Comparison of ENCODE assay signal across 11 mouse cellular contexts in genomic region chr7:44821666-44822448, GRCm38 (mm10). TPM values are rescaled to one million over a fixed set of nuclear protein-coding genes. Genes with fewer than 3 reads are reported as not detected.
A peak's percentile ranks its signal among the peaks of the same experiment; 100 is the strongest.
DNase-seq lines count a peak whose midpoint lies in the region; ATAC-seq and TF ChIP-seq lines count a peak whose summit lies in the region.
"Had no signal": no experiment of that assay in that cellular context is flagged by ENCODE, and none has a peak within 500 bp of the region (broad histone marks: within the 10 kb centered on the region; RNA-seq: fewer than 3 reads in every experiment).

No protein-coding gene starts in this region.

- ATAC-seq in CD4-positive, CD25-positive, alpha-beta regulatory T cell, adult 4 months: no peak
- ATAC-seq in intestine, embryonic 14.5 days (replicated peaks; ENCODE audit: low FRiP score, low TSS enrichment, low read depth): no peak
- no peak for ATAC-seq in intestine, embryonic 15.5 days
- no peak for ATAC-seq in erythroid progenitor cell, adult 5-6 weeks (replicated peaks; ENCODE audit: low FRiP score, poor library complexity, severe bottlenecking)

- peak; percentile 33 for DNase-seq in CD4-positive, CD25-positive, alpha-beta regulatory T cell, adult 2 months (ENCODE audit: low read depth, low spot score)
- peak; percentile 32 for DNase-seq in intestine, embryonic 14.5 days (ENCODE audit: low spot score)
- peak in 1 of 2 experiments; percentile 7 for DNase-seq in spleen, adult 2 months (ENCODE audit: low read depth in 1 of 2, low spot score in 2 of 2)
- no peak for DNase-seq in spleen, postnatal 36 days (ENCODE audit: low spot score in 2 of 2)
- DNase-seq: adrenal gland, postnatal 25 days had no signal

- peaks cover 27% of the 10 kb centered on the region for H3K4me1 ChIP-seq in intestine, embryonic 14.5 days (replicated peaks; ENCODE audit: control insufficient read depth, insufficient read depth, low read length)
- H3K4me1 ChIP-seq in intestine, embryonic 15.5 days (replicated peaks): peaks cover 38% of the 10 kb centered on the region
- H3K4me1 ChIP-seq in spleen, adult 2 months (ENCODE audit: control insufficient read depth, insufficient read depth, insufficient read length): peaks cover 15% of the 10 kb centered on the region

- no peak overlapping the region for H3K27ac ChIP-seq in intestine, embryonic 14.5 days (ENCODE audit: low read depth)
- no peak overlapping the region for H3K27ac ChIP-seq in intestine, embryonic 15.5 days
- no peak overlapping the region for H3K27ac ChIP-seq in spleen, adult 2 months (ENCODE audit: insufficient read depth, low read length)
- H3K27ac ChIP-seq in macrophage: 0 out of 2 replicates have a peak overlapping the region, but pooled peaks have one; percentile 10
- H3K27ac ChIP-seq: embryonic facial prominence, embryonic 15.5 days; hindbrain, embryonic 15.5 days had no signal

- H3K4me2 ChIP-seq in intestine, embryonic 14.5 days (ENCODE audit: low read length): no peak overlapping the region
- H3K4me2 ChIP-seq in intestine, embryonic 15.5 days (replicated peaks): no peak overlapping the region
- H3K4me2 ChIP-seq: embryonic facial prominence, embryonic 15.5 days; hindbrain, embryonic 15.5 days had no signal

- H3K27me3 ChIP-seq in intestine, embryonic 14.5 days (replicated peaks; ENCODE audit: control insufficient read depth, insufficient read depth, low read length): no peaks in the 10 kb centered on the region
- H3K27me3 ChIP-seq in intestine, embryonic 15.5 days (replicated peaks): no peaks in the 10 kb centered on the region
- no peaks in the 10 kb centered on the region for H3K27me3 ChIP-seq in spleen, adult 2 months (ENCODE audit: control insufficient read depth, insufficient read depth, low read length)
- H3K27me3 ChIP-seq: embryonic facial prominence, embryonic 15.5 days; hindbrain, embryonic 15.5 days had no signal

- TF ChIP-seq POLR2A in spleen, adult 2 months (IDR thresholded peaks at IDR 0.05; ENCODE audit: low read depth, low read length): no peak

- 0 out of 2 replicates have a peak, but pooled peaks cover 6% of the 10 kb centered on the region for H3K36me3 ChIP-seq in intestine, embryonic 14.5 days (ENCODE audit: control insufficient read depth, insufficient read depth, low read length)
- H3K36me3 ChIP-seq in intestine, embryonic 15.5 days: peaks cover 4% of the 10 kb centered on the region; the same call in 1 of the 2 replicates
- no peaks in the 10 kb centered on the region for H3K36me3 ChIP-seq in spleen, adult 2 months (ENCODE audit: control insufficient read depth, insufficient read depth, low read length)
- no peaks in the 10 kb centered on the region for H3K36me3 ChIP-seq in macrophage (ENCODE audit: inconsistent target)
- H3K36me3 ChIP-seq: embryonic facial prominence, embryonic 15.5 days; hindbrain, embryonic 15.5 days had no signal

- WGBS in intestine, embryonic 14.5 days: 83% methylated on average over 7 of the region's 7 CpGs
- 84% methylated on average over 7 of the region's 7 CpGs for WGBS in intestine, embryonic 15.5 days
- 80% methylated on average over 7 of the region's 7 CpGs for WGBS in spleen, adult 2 months
- 81% methylated on average over 5 of the region's 7 CpGs for WGBS in macrophage (ENCODE audit: missing documents)

- H3K9ac ChIP-seq in intestine, embryonic 14.5 days (ENCODE audit: low read length): no peak overlapping the region
- H3K9ac ChIP-seq in intestine, embryonic 15.5 days: no peak overlapping the region
- H3K9ac ChIP-seq: embryonic facial prominence, embryonic 15.5 days; hindbrain, embryonic 15.5 days had no signal

- H3K4me3 ChIP-seq in intestine, embryonic 14.5 days (ENCODE audit: low read depth, low read length): no peak overlapping the region
- H3K4me3 ChIP-seq in intestine, embryonic 15.5 days (replicated peaks): no peak overlapping the region
- no peak overlapping the region for H3K4me3 ChIP-seq in spleen, adult 2 months (ENCODE audit: extremely low read depth, insufficient read depth, insufficient read length)
- H3K4me3 ChIP-seq in macrophage (ENCODE audit: inconsistent target): no peak overlapping the region
- H3K4me3 ChIP-seq: embryonic facial prominence, embryonic 15.5 days; hindbrain, embryonic 15.5 days had no signal

- peak; percentile 15; the same call in 1 of the 2 replicates for TF ChIP-seq CTCF in spleen, adult 2 months (IDR thresholded peaks at IDR 0.05; ENCODE audit: extremely low read depth, insufficient read depth, insufficient read length, insufficient replicate concordance)

- no peaks in the 10 kb centered on the region for H3K9me3 ChIP-seq in intestine, embryonic 14.5 days (ENCODE audit: control insufficient read depth, low read length)
- no peaks in the 10 kb centered on the region for H3K9me3 ChIP-seq in intestine, embryonic 15.5 days
- H3K9me3 ChIP-seq: embryonic facial prominence, embryonic 15.5 days; hindbrain, embryonic 15.5 days had no signal

- peaks cover 100% of the 10 kb centered on the region for H3K79me2 ChIP-seq in macrophage (ENCODE audit: inconsistent target)

RNA-seq across cellular contexts. Expression of gene Atf5, which starts 5.4 kb away (rescaled TPM):
- under 1 TPM; 0.19 to 0.35 TPM for polyA plus RNA-seq in CD4-positive, CD25-positive, alpha-beta regulatory T cell, adult 4 months (2017; shearing (Covaris generic))
- 2.4 and 3.0 TPM in 2 replicates for polyA plus RNA-seq in intestine, embryonic 14.5 days (2014; fragmentation: Nextera tagmentation; extraction: Ambion mirVana)
- 6.2 and 6.6 TPM in 2 replicates for polyA plus RNA-seq in intestine, embryonic 15.5 days (2015; fragmentation: Nextera tagmentation; extraction: Ambion mirVana)
- polyA plus RNA-seq in spleen, adult 2 months (2012; rRNA removed): 49.6 and 66.2 TPM in 2 replicates
- 10 to 100 TPM in 16 of 26 experiments, 1 to 10 TPM in 10; 4.9 to 59.2 (median 10.8) TPM for total RNA-seq in macrophage (2018; cell fraction: chromatin; rRNA removed)
- 10 to 100 TPM; 34.7 to 78.3 (median 52.0) TPM for total RNA-seq in macrophage (2018; cell fraction: cytosol; rRNA removed)
- 10 to 100 TPM; 17.6 to 77.3 (median 31.7) TPM for total RNA-seq in macrophage (2018; cell fraction: nucleus; rRNA removed)
- 29.8 to 55.7 TPM (median 36.4 TPM) in 3 replicates for polyA plus RNA-seq in macrophage (2018)
- 3.4 TPM in 1 of 2 replicates, not detected in the other for total RNA-seq in erythroid progenitor cell, adult 5-6 weeks (2015; ENCODE audit: low replicate concordance)
- total RNA-seq in erythroid progenitor cell, adult 5-6 weeks (2017; ENCODE audit: low replicate concordance): 2.1 and 2.8 TPM in 2 replicates

RNA-seq across cellular contexts. Expression of gene Il4i1, which starts 5.7 kb away (rescaled TPM):
- polyA plus RNA-seq in CD4-positive, CD25-positive, alpha-beta regulatory T cell, adult 4 months (2017; shearing (Covaris generic)): 1 to 10 TPM; 1.9 to 3.6 TPM
- polyA plus RNA-seq in intestine, embryonic 14.5 days (2014; fragmentation: Nextera tagmentation; extraction: Ambion mirVana): 2.0 TPM in 2 replicates
- 0.78 and 1.5 TPM in 2 replicates for polyA plus RNA-seq in intestine, embryonic 15.5 days (2015; fragmentation: Nextera tagmentation; extraction: Ambion mirVana)
- polyA plus RNA-seq in spleen, adult 2 months (2012; rRNA removed): 175 and 251 TPM in 2 replicates
- total RNA-seq in macrophage (2018; cell fraction: chromatin; rRNA removed): 100 to 1,000 TPM in 1 of 26 experiments, 10 to 100 TPM in 22, 1 to 10 TPM in 3; 6.1 to 148 (median 24.7) TPM
- 10 to 100 TPM in 3 of 26 experiments, 1 to 10 TPM in 23; 1.1 to 21.6 (median 4.6) TPM for total RNA-seq in macrophage (2018; cell fraction: cytosol; rRNA removed)
- total RNA-seq in macrophage (2018; cell fraction: nucleus; rRNA removed): 100 to 1,000 TPM in 2 of 26 experiments, 10 to 100 TPM in 23, 1 to 10 TPM in 1; 9.4 to 314 (median 22.8) TPM
- 2.3 to 2.8 TPM (median 2.7 TPM) in 3 replicates for polyA plus RNA-seq in macrophage (2018)
- 0.72 and 2.1 TPM in 2 replicates for total RNA-seq in erythroid progenitor cell, adult 5-6 weeks (2015; ENCODE audit: low replicate concordance)
- total RNA-seq in erythroid progenitor cell, adult 5-6 weeks (2017; ENCODE audit: low replicate concordance): 2.6 and 3.1 TPM in 2 replicates

RNA-seq across cellular contexts. Expression of gene Nup62, which starts 6.0 kb away (rescaled TPM):
- polyA plus RNA-seq in CD4-positive, CD25-positive, alpha-beta regulatory T cell, adult 4 months (2017; shearing (Covaris generic)): 10 to 100 TPM; 27.3 to 57.8 TPM
- polyA plus RNA-seq in intestine, embryonic 14.5 days (2014; fragmentation: Nextera tagmentation; extraction: Ambion mirVana): 65.8 and 68.8 TPM in 2 replicates
- 87.4 and 89.2 TPM in 2 replicates for polyA plus RNA-seq in intestine, embryonic 15.5 days (2015; fragmentation: Nextera tagmentation; extraction: Ambion mirVana)
- 43.8 and 60.5 TPM in 2 replicates for polyA plus RNA-seq in spleen, adult 2 months (2012; rRNA removed)
- total RNA-seq in macrophage (2018; cell fraction: chromatin; rRNA removed): 10 to 100 TPM in 24 of 26 experiments, 1 to 10 TPM in 2; 7.9 to 35.5 (median 17.8) TPM
- total RNA-seq in macrophage (2018; cell fraction: cytosol; rRNA removed): 10 to 100 TPM; 41.8 to 65.9 (median 52.2) TPM
- 10 to 100 TPM; 17.7 to 43.3 (median 33.1) TPM for total RNA-seq in macrophage (2018; cell fraction: nucleus; rRNA removed)
- polyA plus RNA-seq in macrophage (2018): 60.3 to 113 TPM (median 73.8 TPM) in 3 replicates
- 11.7 and 23.4 TPM in 2 replicates for total RNA-seq in erythroid progenitor cell, adult 5-6 weeks (2015; ENCODE audit: low replicate concordance)
- 37.4 and 39.4 TPM in 2 replicates for total RNA-seq in erythroid progenitor cell, adult 5-6 weeks (2017; ENCODE audit: low replicate concordance)

RNA-seq across cellular contexts. Expression of gene Akt1s1, which starts 26.9 kb away (rescaled TPM):
- 1 to 10 TPM; 1.2 to 3.1 TPM for polyA plus RNA-seq in CD4-positive, CD25-positive, alpha-beta regulatory T cell, adult 4 months (2017; shearing (Covaris generic))
- polyA plus RNA-seq in intestine, embryonic 14.5 days (2014; fragmentation: Nextera tagmentation; extraction: Ambion mirVana): 63.7 and 68.0 TPM in 2 replicates
- 112 and 116 TPM in 2 replicates for polyA plus RNA-seq in intestine, embryonic 15.5 days (2015; fragmentation: Nextera tagmentation; extraction: Ambion mirVana)
- polyA plus RNA-seq in spleen, adult 2 months (2012; rRNA removed): 67.8 and 105 TPM in 2 replicates
- 10 to 100 TPM; 10.1 to 70.6 (median 25.0) TPM for total RNA-seq in macrophage (2018; cell fraction: chromatin; rRNA removed)
- 10 to 100 TPM; 22.9 to 69.0 (median 54.8) TPM for total RNA-seq in macrophage (2018; cell fraction: cytosol; rRNA removed)
- 10 to 100 TPM; 13.3 to 58.4 (median 33.6) TPM for total RNA-seq in macrophage (2018; cell fraction: nucleus; rRNA removed)
- polyA plus RNA-seq in macrophage (2018): 33.4 to 56.3 TPM (median 49.1 TPM) in 3 replicates
- 1.8 and 3.8 TPM in 2 replicates for total RNA-seq in erythroid progenitor cell, adult 5-6 weeks (2015; ENCODE audit: low replicate concordance)
- total RNA-seq in erythroid progenitor cell, adult 5-6 weeks (2017; ENCODE audit: low replicate concordance): 3.7 and 27.8 TPM in 2 replicates

RNA-seq across cellular contexts. Expression of gene Tbc1d17, which starts 27.0 kb away (rescaled TPM):
- polyA plus RNA-seq in CD4-positive, CD25-positive, alpha-beta regulatory T cell, adult 4 months (2017; shearing (Covaris generic)): 10 to 100 TPM; 64.8 to 85.3 TPM
- 72.4 and 74.8 TPM in 2 replicates for polyA plus RNA-seq in intestine, embryonic 14.5 days (2014; fragmentation: Nextera tagmentation; extraction: Ambion mirVana)
- 71.0 and 71.3 TPM in 2 replicates for polyA plus RNA-seq in intestine, embryonic 15.5 days (2015; fragmentation: Nextera tagmentation; extraction: Ambion mirVana)
- polyA plus RNA-seq in spleen, adult 2 months (2012; rRNA removed): 68.4 and 91.7 TPM in 2 replicates
- total RNA-seq in macrophage (2018; cell fraction: chromatin; rRNA removed): 100 to 1,000 TPM in 12 of 26 experiments, 10 to 100 TPM in 14; 32.8 to 197 (median 94.9) TPM
- 10 to 100 TPM; 17.1 to 50.9 (median 28.5) TPM for total RNA-seq in macrophage (2018; cell fraction: cytosol; rRNA removed)
- 100 to 1,000 TPM in 1 of 26 experiments, 10 to 100 TPM in 25; 29.7 to 111 (median 46.6) TPM for total RNA-seq in macrophage (2018; cell fraction: nucleus; rRNA removed)
- polyA plus RNA-seq in macrophage (2018): 25.6 to 51.8 TPM (median 28.3 TPM) in 3 replicates
- 6.8 and 58.3 TPM in 2 replicates for total RNA-seq in erythroid progenitor cell, adult 5-6 weeks (2015; ENCODE audit: low replicate concordance)
- total RNA-seq in erythroid progenitor cell, adult 5-6 weeks (2017; ENCODE audit: low replicate concordance): 18.0 and 35.8 TPM in 2 replicates

Comparison
In these comparisons a context has a peak if more than half of its experiments do, and no peak if none do; other contexts are left out.
1. DNase-seq: peak in CD4-positive, CD25-positive, alpha-beta regulatory T cell, adult 2 months (single experiment) and intestine, embryonic 14.5 days (single experiment); none in spleen, postnatal 36 days (0 of 2).
2. RNA of gene Il4i1, which starts 5.7 kb away (polyA plus RNA-seq): 175 to 251 TPM in spleen, adult 2 months; 1.9 to 3.6 TPM in CD4-positive, CD25-positive, alpha-beta regulatory T cell, adult 4 months, 2.3 to 2.8 TPM in macrophage, 2.0 TPM in intestine, embryonic 14.5 days and 0.78 to 1.5 TPM in intestine, embryonic 15.5 days; every median in the first group is over 10 times any median in the second.